In genomic region chr17:13657656-13658292, GRCm38 (mm10) we compare ENCODE assay signal across 9 mouse cellular contexts.
DNase-seq lines count a peak whose midpoint lies in the region; ATAC-seq lines count a peak whose summit lies in the region.
"Had no signal": no experiment of that assay in that cellular context is flagged by ENCODE, and none has a peak within 500 bp of the region (broad histone marks: within the 10 kb centered on the region; RNA-seq: fewer than 3 reads in every experiment).

No protein-coding gene starts in this region.

- H3K9me3 ChIP-seq in heart, embryonic 10.5 days, result no peaks in the 10 kb centered on the region
- H3K9me3 ChIP-seq in forebrain, embryonic 15.5 days, result no peaks in the 10 kb centered on the region
- 0 out of 2 replicates have a peak, but pooled peaks cover 5% of the 10 kb centered on the region for H3K9me3 ChIP-seq in liver, embryonic 12.5 days (replicated peaks)

- H3K27me3 ChIP-seq in heart, embryonic 10.5 days (ENCODE audit: insufficient read depth, poor library complexity, severe bottlenecking), result no peaks in the 10 kb centered on the region
- H3K27me3 ChIP-seq in forebrain, embryonic 15.5 days, result no peaks in the 10 kb centered on the region
- no peaks in the 10 kb centered on the region for H3K27me3 ChIP-seq in liver, embryonic 12.5 days (replicated peaks)

- no peak overlapping the region for H3K4me3 ChIP-seq in heart, embryonic 10.5 days
- no peak overlapping the region for H3K4me3 ChIP-seq in forebrain, embryonic 15.5 days
- no peak overlapping the region for H3K4me3 ChIP-seq in liver, embryonic 12.5 days

- ATAC-seq in forebrain, embryonic 15.5 days (replicated peaks), result peak; percentile 72
- ATAC-seq in liver, embryonic 12.5 days, result no peak

- H3K4me2 ChIP-seq in forebrain, embryonic 15.5 days (replicated peaks), result no peak overlapping the region
- no peak overlapping the region for H3K4me2 ChIP-seq in liver, embryonic 12.5 days

- intact Hi-C loops in heart, postnatal 36 days (cut with DNase I), result no loop called here

- no peak overlapping the region for H3K9ac ChIP-seq in forebrain, embryonic 15.5 days (replicated peaks)
- H3K9ac ChIP-seq in liver, embryonic 12.5 days, result no peak overlapping the region
- H3K9ac ChIP-seq: liver, embryonic 14.5 days had no signal

- no peak for DNase-seq in heart, embryonic 10.5 days (ENCODE audit: low spot score)
- DNase-seq in heart, postnatal 36 days, result no peak
- DNase-seq in ZHBTc4 (ENCODE audit: low read depth, low spot score), result peak; percentile 49
- DNase-seq in lung, postnatal 14 days, result peak; percentile 21
- no peak for DNase-seq in urinary bladder, adult 2 months (ENCODE audit: low spot score)
- no peak for DNase-seq in urinary bladder, postnatal 25 days (ENCODE audit: low spot score)

- no peaks in the 10 kb centered on the region for H3K36me3 ChIP-seq in heart, embryonic 10.5 days
- H3K36me3 ChIP-seq in forebrain, embryonic 15.5 days, result no peaks in the 10 kb centered on the region
- no peaks in the 10 kb centered on the region for H3K36me3 ChIP-seq in liver, embryonic 12.5 days

- 27% methylated on average over 9 of the region's 9 CpGs for WGBS in heart, embryonic 10.5 days
- WGBS in forebrain, embryonic 15.5 days, result 16% methylated on average over 9 of the region's 9 CpGs
- WGBS in liver, embryonic 12.5 days (ENCODE audit: insufficient replicate concordance), result 55% methylated on average over 9 of the region's 9 CpGs

- peak overlapping the region; percentile 83 for H3K27ac ChIP-seq in heart, embryonic 10.5 days
- peak overlapping the region; percentile 81 for H3K27ac ChIP-seq in forebrain, embryonic 15.5 days (replicated peaks)
- no peak overlapping the region for H3K27ac ChIP-seq in liver, embryonic 12.5 days
- H3K27ac ChIP-seq: liver, embryonic 14.5 days had no signal

- peaks cover 61% of the 10 kb centered on the region for H3K4me1 ChIP-seq in heart, embryonic 10.5 days
- peaks cover 34% of the 10 kb centered on the region for H3K4me1 ChIP-seq in forebrain, embryonic 15.5 days
- peaks cover 20% of the 10 kb centered on the region for H3K4me1 ChIP-seq in liver, embryonic 12.5 days

Comparison
In these comparisons a context has a peak if more than half of its experiments do, and no peak if none do; other contexts are left out.
1. DNase-seq: peak in ZHBTc4 (single experiment) and lung, postnatal 14 days (single experiment); none in heart, embryonic 10.5 days (single experiment), heart, postnatal 36 days (0 of 2), urinary bladder, adult 2 months (single experiment) and urinary bladder, postnatal 25 days (single experiment).